Mouse (Mus musculus): ENCODE results near the gene Grik4.

DNA sequence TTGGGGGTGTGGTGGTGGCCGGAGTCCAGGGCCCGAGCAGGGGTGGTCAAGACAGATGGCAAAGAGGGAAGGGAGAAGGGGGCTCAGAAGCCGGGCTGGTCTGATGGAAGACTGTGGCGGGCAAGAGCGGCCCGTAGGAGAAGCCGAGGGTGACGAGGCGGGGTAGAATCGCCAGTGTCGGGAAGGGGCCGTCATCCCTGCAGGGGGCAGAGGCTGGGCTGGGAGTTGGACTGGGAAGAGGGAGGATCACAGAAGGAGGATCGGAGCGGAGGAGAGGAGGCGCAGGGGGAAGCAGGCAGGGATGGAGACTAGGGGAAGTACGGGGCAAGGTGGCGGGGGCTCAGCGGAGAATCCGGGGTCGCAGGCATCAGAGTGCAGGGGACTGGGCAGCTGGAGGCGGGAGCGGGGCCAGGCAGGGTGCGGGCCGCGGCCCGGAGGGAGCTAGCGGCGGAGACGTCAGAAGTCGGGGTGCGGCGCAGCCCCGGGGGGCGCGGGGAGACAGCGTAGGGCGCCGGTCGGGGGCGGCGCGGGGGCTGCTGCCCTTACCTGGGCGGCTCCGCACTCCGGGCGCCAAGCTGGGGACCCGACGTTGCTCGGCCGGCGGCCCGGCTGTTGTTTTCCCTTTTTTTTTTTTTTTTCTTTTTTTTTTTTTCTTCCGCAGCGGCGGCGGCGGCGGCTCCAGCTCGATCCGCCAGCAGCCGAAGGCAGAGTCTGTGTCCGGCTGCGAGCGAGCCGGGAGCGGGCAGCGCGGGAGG lies at the start of gene Grik4:
- TF ChIP-seq CTCF (IDR thresholded peaks at IDR 0.05; ENCODE audit: borderline replicate concordance, insufficient read depth, low read length) (no peak), POLR2A (IDR thresholded peaks at IDR 0.05; ENCODE audit: low read depth, low read length) (no peak)

Measured in embryonic fibroblast, embryonic 13.5 days (primary cell).